Comparison of ENCODE assay signal across 8 mouse cellular contexts in genomic region chr12:98900341-98900880, GRCm38 (mm10). TPM values are rescaled to one million over a fixed set of nuclear protein-coding genes. Genes with fewer than 3 reads are reported as not detected.
DNase-seq lines count a peak whose midpoint lies in the region; ATAC-seq and TF ChIP-seq lines count a peak whose summit lies in the region.

No protein-coding gene starts in this region.

- TF ChIP-seq POLR2A in small intestine, adult 2 months (IDR thresholded peaks at IDR 0.05; ENCODE audit: low read depth, low read length) = no peak

- no peak; the same call in none of the 2 replicates for ATAC-seq in heart, embryonic 11.5 days (replicated peaks; ENCODE audit: insufficient number of reproducible peaks, low FRiP score, low TSS enrichment)
- ATAC-seq in G1E (ENCODE audit: extremely low read depth, insufficient number of reproducible peaks, low FRiP score, poor library complexity, severe bottlenecking) = no peak
- peak; percentile 7; the same call in 1 of the 2 replicates for ATAC-seq in embryonic facial prominence, embryonic 14.5 days (ENCODE audit: low read depth)
- ATAC-seq in inflammation-experienced regulatory T-cells, adult 6 months = peak; percentile 32

- 3% methylated on average over 31 of the region's 31 CpGs for WGBS in heart, embryonic 11.5 days (ENCODE audit: insufficient replicate concordance)
- WGBS in embryonic facial prominence, embryonic 14.5 days = 2% methylated on average over 28 of the region's 31 CpGs
- 3% methylated on average over 31 of the region's 31 CpGs for WGBS in small intestine, adult 2 months

- DNase-seq in heart, postnatal 10 days = no peak
- peak; percentile 32 for DNase-seq in G1E (ENCODE audit: low spot score)
- DNase-seq in embryonic facial prominence, embryonic 14.5 days (ENCODE audit: low spot score) = peak; percentile 27
- DNase-seq in lung, postnatal 36 days = peak; percentile 3
- DNase-seq in thymus, adult 18-20 months = no peak

- intact Hi-C loops in heart, postnatal 10 days (cut with DNase I) = no loop called here

- peaks cover 5% of the 10 kb centered on the region; the same call in 1 of the 2 replicates for H3K27me3 ChIP-seq in heart, embryonic 11.5 days (ENCODE audit: control insufficient read depth, insufficient read depth, low read length)
- H3K27me3 ChIP-seq in G1E (ENCODE audit: insufficient read depth, low read length) = peaks cover 6% of the 10 kb centered on the region
- peaks cover 21% of the 10 kb centered on the region for H3K27me3 ChIP-seq in embryonic facial prominence, embryonic 14.5 days (replicated peaks; ENCODE audit: control insufficient read depth, insufficient read depth, low read length)
- H3K27me3 ChIP-seq in small intestine, adult 2 months (ENCODE audit: control insufficient read depth, insufficient read depth, low read length) = peaks cover 14% of the 10 kb centered on the region

- TF ChIP-seq CTCF in G1E (IDR thresholded peaks at IDR 0.05; ENCODE audit: low read depth, low read length) = no peak
- TF ChIP-seq CTCF in small intestine, adult 2 months (IDR thresholded peaks at IDR 0.05; ENCODE audit: extremely low read depth, insufficient read length, insufficient replicate concordance, low read depth, low read length) = no peak

- H3K4me1 ChIP-seq in heart, embryonic 11.5 days (ENCODE audit: control insufficient read depth, insufficient read depth, low read length) = no peaks in the 10 kb centered on the region; the same call in 1 of the 2 replicates
- H3K4me1 ChIP-seq in G1E (ENCODE audit: insufficient read depth, low read depth, low read length) = peaks cover 19% of the 10 kb centered on the region
- no peaks in the 10 kb centered on the region for H3K4me1 ChIP-seq in embryonic facial prominence, embryonic 14.5 days (ENCODE audit: control insufficient read depth, insufficient read depth, low read length)
- H3K4me1 ChIP-seq in small intestine, adult 2 months (ENCODE audit: control insufficient read depth, insufficient read depth, insufficient read length, low read length) = peaks cover 2% of the 10 kb centered on the region; the same call in 1 of the 2 replicates

- no peak overlapping the region for H3K27ac ChIP-seq in heart, embryonic 11.5 days (ENCODE audit: low read depth, low read length)
- H3K27ac ChIP-seq in embryonic facial prominence, embryonic 14.5 days (replicated peaks; ENCODE audit: low read depth, low read length) = no peak overlapping the region
- H3K27ac ChIP-seq in small intestine, adult 2 months (ENCODE audit: insufficient read depth, low read depth, low read length) = no peak overlapping the region

- H3K9me3 ChIP-seq in heart, embryonic 11.5 days (replicated peaks; ENCODE audit: control insufficient read depth, low read length) = no peaks in the 10 kb centered on the region
- H3K9me3 ChIP-seq in G1E (replicated peaks) = no peaks in the 10 kb centered on the region
- no peaks in the 10 kb centered on the region for H3K9me3 ChIP-seq in embryonic facial prominence, embryonic 14.5 days (ENCODE audit: control insufficient read depth, low read length)

- H3K9ac ChIP-seq in heart, embryonic 11.5 days (ENCODE audit: low read depth, low read length) = peak overlapping the region; percentile 75
- H3K9ac ChIP-seq in embryonic facial prominence, embryonic 14.5 days (ENCODE audit: low read depth, low read length) = peak overlapping the region; percentile 61

- peak overlapping the region; percentile 76 for H3K4me3 ChIP-seq in heart, embryonic 11.5 days (ENCODE audit: low read depth, low read length)
- peak overlapping the region; percentile 88 for H3K4me3 ChIP-seq in G1E (ENCODE audit: low read depth, low read length)
- H3K4me3 ChIP-seq in embryonic facial prominence, embryonic 14.5 days (ENCODE audit: low read depth, low read length) = peak overlapping the region; percentile 74
- peak overlapping the region; percentile 98 for H3K4me3 ChIP-seq in small intestine, adult 2 months (ENCODE audit: low read depth, low read length)

- no peaks in the 10 kb centered on the region for H3K36me3 ChIP-seq in heart, embryonic 11.5 days (ENCODE audit: control insufficient read depth, insufficient read depth, low read length)
- H3K36me3 ChIP-seq in G1E (replicated peaks) = no peaks in the 10 kb centered on the region
- H3K36me3 ChIP-seq in embryonic facial prominence, embryonic 14.5 days (ENCODE audit: control insufficient read depth, insufficient read depth, low read length) = no peaks in the 10 kb centered on the region
- no peaks in the 10 kb centered on the region for H3K36me3 ChIP-seq in small intestine, adult 2 months (ENCODE audit: control insufficient read depth, insufficient read depth, low read length)

- peak overlapping the region; percentile 88 for H3K4me2 ChIP-seq in heart, embryonic 11.5 days
- peak overlapping the region; percentile 88 for H3K4me2 ChIP-seq in embryonic facial prominence, embryonic 14.5 days (ENCODE audit: low read depth, low read length)

RNA-seq across cellular contexts. Expression of gene Eml5, which starts 0.9 kb away (rescaled TPM):
- 3.9 and 4.7 TPM in 2 replicates for polyA plus RNA-seq in heart, embryonic 11.5 days (2014; fragmentation: Nextera tagmentation; extraction: Ambion mirVana)
- total RNA-seq in heart, postnatal 10 days (2021) = 1 to 10 TPM; 2.9 to 3.9 TPM
- total RNA-seq in G1E (2014; fragmentation: Nextera tagmentation) (28.9 and 37.0 TPM in 2 replicates), G1E (2017) (9.4 and 12.0 TPM in 2 replicates)
- 1.2 and 1.7 TPM in 2 replicates for polyA plus RNA-seq in G1E (2012)
- 2.5 and 2.6 TPM in 2 replicates for polyA plus RNA-seq in embryonic facial prominence, embryonic 14.5 days (2014; fragmentation: Nextera tagmentation; extraction: Ambion mirVana)
- 10 to 100 TPM in 2 of 3 experiments, 1 to 10 TPM in 1; 3.8 to 21.7 (median 15.9) TPM for polyA plus RNA-seq in inflammation-experienced regulatory T-cells, adult 6 months (2017; shearing (Covaris generic))
- 0.32 and 0.70 TPM in 2 replicates for polyA plus RNA-seq in small intestine, adult 2 months (2012; rRNA removed)

RNA-seq across cellular contexts. Expression of gene Ttc8, which starts 20.0 kb away (rescaled TPM):
- 17.4 and 17.5 TPM in 2 replicates for polyA plus RNA-seq in heart, embryonic 11.5 days (2014; fragmentation: Nextera tagmentation; extraction: Ambion mirVana)
- 10 to 100 TPM in 1 of 2 experiments, 1 to 10 TPM in 1; 8.5 to 13.2 TPM for total RNA-seq in heart, postnatal 10 days (2021)
- not detected in 2 replicates for total RNA-seq in G1E (2014; fragmentation: Nextera tagmentation)
- 0.87 and 1.1 TPM in 2 replicates for total RNA-seq in G1E (2017)
- 0.14 TPM in 1 of 2 replicates, not detected in the other for polyA plus RNA-seq in G1E (2012)
- polyA plus RNA-seq in embryonic facial prominence, embryonic 14.5 days (2014; fragmentation: Nextera tagmentation; extraction: Ambion mirVana) = 26.9 and 28.1 TPM in 2 replicates
- 1 to 10 TPM; 1.9 to 7.9 (median 5.7) TPM for polyA plus RNA-seq in inflammation-experienced regulatory T-cells, adult 6 months (2017; shearing (Covaris generic))
- polyA plus RNA-seq in small intestine, adult 2 months (2012; rRNA removed) = 2.3 and 3.5 TPM in 2 replicates

Comparison
In these comparisons a context has a peak if more than half of its experiments do, and no peak if none do; other contexts are left out.
1. ATAC-seq: peak in embryonic facial prominence, embryonic 14.5 days (single experiment) and inflammation-experienced regulatory T-cells, adult 6 months (single experiment); none in heart, embryonic 11.5 days (single experiment) and G1E (single experiment).
2. DNase-seq: peak in G1E (single experiment), embryonic facial prominence, embryonic 14.5 days (single experiment) and lung, postnatal 36 days (single experiment); none in heart, postnatal 10 days (0 of 2) and thymus, adult 18-20 months (0 of 2).
3. Peak in every context shown above with its lines, with median percentiles within 50 percentile points of each other: H3K4me3 ChIP-seq.